Mouse (Mus musculus) hematopoietic stem cell, adult 5-6 weeks (primary cell): ENCODE data around the gene Tmem41b. TPM values are rescaled to one million over a fixed set of nuclear protein-coding genes. Genes with fewer than 3 reads are reported as not detected.
"Not testable (repeated sequence)": the region's sequence is repeated elsewhere in the genome, so short reads cannot be mapped to it uniquely, and the experiment has no call there.

Experiments used
- ATAC-seq, 2 experiments: fragments of 125-278 bp in 1 of 2; replicated peaks in 1 of 2; 2 replicates each; pipeline ENCODE4 v1.8.0; 2016 to 2017; ENCODE audit warnings: inconsistent platforms in 2 of 2, mild to moderate bottlenecking in 2 of 2, moderate number of reproducible peaks in 2 of 2, low read depth in 1 of 2, moderate TSS enrichment in 1 of 2; ENCODE audit not compliant: low FRiP score in 2 of 2, poor library complexity in 2 of 2, severe bottlenecking in 2 of 2, insufficient read depth in 1 of 2, low TSS enrichment in 1 of 2
- total RNA-seq: library from RNA; stranded (forward); fragments of 172-1452, 232-1000 nt; gene quantifications from 2 replicates; pipeline ENCODE4 v1.2.3, GENCODE M21; 2017

Tmem41b gene
- total RNA-seq, 1 experiment from 2014 or later: 39.4 TPM

DNA sequence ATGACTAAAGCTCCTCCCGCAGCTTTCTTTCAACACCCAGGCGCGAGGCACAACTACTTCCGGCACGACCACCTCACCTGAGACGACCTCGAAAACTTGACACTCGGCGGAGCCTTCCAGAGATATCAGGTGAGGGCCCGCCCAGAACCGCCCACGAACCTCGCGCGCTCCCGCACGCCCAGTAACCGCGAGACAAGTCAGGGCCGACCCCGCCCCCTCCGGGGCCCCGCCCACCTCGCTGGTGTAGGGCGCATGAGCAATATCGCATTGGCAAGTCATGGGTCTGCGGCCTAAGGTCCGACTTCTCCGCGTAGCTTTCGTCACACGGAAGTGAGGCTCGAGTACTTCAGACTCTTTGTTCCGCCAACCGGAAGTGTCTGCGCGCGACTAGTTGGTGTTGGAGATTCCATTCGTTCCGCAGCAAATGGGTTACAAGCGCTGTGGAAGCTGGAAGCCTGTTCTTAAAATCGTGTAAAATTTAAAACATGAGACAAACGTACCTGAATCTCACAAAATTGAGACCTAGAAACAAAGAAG, 528 bp downstream of the Tmem41b start:
- ATAC-seq: peak; percentile 99

DNA sequence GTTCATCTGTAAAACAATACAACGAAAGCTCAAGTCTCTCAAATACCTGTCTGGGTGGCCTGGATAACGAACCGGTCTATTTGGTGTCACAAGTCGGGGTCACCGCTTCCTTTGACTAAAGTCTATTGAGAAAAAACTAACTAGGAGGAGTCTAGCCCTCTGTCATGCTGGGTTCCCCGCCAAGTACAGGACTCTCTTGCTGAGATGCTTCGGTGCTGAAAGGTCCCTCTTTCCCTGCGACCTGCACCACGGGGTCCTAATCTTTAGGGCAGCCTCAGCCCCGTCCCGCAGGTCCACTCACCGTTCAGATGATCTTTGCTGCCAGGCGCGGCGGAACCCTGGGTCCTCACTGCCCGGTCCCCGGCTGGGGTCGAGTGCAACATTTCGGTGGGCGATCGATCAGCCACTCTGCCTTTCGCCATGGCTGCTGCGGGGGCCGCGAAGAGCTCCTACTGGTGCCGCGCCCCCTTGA, 1.0 kb downstream of the Tmem41b start:
- peak in 1 of 2 experiments; percentile 12; a peak in 2 of 4 replicates for ATAC-seq

DNA sequence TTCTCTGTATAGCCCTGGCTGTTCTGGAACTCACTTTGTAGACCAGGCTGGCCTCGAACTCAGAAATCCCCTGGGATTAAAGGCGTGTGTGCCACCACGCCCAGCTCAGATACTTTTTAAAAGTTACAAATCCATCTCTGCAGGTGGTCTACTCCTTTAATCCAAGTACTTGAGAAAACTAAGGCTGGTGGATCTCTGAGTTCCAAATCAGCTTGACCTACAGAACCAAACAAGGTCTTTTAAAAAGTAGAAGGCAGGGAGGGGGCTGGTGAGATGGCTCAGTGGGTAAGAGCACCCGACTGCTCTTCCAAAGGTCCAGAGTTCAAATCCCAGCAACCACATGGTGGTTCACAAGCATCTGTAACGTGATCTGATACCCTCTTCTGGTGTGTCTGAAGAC, 2.1 kb downstream of the Tmem41b start:
- ATAC-seq: not testable (repeated sequence)

DNA sequence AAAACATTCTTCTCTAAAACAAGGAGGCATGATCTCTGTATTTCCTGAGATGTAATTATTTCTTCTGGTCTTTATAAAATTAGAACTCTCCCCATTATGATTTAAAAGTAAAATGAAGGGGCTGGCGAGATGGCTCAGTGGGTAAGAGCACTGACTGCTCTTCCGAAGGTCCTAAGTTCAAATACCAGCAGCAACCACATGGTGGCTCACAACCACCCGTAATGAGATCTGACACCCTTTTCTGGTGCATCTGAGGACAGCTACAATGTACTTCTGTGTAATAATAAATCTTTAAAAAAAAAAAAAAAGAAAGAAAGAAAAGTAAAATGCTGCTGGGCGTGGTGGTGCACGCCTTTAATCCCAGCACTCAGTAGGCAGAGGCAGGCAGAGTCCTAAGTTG, 9.6 kb downstream of the Tmem41b start:
- ATAC-seq: not testable (repeated sequence)

DNA sequence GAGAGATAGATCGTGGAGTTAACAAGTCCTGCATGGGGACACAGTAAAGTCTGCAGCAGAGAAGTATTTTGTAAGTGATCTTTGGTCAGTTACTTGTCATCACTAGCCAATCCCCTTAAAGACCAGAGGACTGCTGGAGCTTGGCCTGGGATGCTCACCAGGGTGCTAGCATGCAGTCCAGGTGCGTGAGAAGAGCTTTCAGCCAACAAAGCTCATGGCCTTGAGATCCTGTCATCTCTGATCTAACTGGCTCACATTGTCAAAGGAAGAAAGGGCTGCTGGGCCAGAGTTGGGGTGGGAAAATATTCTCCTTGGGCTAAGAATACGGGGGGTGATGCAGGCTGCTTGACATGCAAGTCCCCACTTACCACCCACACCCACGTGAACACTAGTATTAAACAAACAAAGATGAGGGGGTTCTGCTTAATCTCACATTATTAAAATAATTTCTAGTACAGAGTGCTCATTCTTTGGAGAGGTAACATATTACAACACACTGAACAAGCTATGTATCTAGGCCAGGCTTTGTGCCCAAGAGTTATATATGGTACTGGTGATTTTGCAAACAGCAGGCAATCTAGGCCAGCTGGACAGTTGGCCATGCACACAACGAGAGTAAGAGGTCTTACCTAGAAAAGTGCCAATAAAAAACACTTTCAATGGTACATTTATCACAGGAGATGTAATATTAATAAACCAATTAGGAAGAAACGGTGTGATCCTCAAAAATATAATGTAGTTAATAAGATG, 10.6 kb downstream of the Tmem41b start:
- no peak for ATAC-seq

DNA sequence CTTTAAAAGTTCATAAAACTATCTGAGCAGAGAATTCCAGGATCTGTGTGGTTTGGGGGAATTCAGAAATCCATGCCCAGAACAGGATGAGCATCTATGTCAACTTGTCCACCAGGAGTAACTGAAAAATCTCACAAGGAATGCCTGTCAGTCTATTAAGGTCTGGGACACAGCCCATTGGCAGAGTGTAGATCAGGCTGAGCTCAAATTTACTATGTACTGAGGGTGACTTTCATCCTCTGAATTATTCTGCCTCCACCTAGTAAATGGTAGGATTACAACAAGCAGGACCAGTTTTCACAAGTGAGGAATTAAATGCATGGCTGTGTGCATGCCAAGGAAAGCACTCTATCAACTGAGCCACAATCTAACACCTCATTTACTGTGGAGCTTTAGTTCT, 17.2 kb downstream of the Tmem41b start:
- no peak for ATAC-seq

DNA sequence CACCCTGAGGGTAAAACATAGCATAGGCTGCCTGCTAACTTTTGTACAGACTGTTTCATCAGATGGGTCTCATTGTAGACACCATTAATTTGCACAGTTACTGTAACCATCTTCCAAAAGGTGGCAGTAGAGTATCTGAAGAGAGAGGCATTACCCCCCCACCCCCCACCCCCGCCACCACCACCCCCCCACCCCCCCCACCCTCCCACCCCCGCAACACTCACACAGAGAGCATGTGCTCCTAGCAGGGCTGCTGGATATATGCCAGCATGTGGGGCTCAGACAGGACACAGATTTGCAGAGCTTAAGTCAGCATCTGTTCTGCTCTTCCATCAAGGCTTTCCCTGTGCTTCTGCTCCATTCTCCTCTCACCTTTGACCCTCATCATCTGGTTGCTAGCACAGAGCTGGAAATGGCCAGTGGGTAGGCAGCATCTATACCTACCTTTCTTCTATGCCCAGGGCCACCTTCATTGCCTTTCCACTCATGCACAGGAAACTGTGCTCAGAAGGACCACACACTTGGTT, 17.7 kb downstream of the Tmem41b start:
- no peak for ATAC-seq

DNA sequence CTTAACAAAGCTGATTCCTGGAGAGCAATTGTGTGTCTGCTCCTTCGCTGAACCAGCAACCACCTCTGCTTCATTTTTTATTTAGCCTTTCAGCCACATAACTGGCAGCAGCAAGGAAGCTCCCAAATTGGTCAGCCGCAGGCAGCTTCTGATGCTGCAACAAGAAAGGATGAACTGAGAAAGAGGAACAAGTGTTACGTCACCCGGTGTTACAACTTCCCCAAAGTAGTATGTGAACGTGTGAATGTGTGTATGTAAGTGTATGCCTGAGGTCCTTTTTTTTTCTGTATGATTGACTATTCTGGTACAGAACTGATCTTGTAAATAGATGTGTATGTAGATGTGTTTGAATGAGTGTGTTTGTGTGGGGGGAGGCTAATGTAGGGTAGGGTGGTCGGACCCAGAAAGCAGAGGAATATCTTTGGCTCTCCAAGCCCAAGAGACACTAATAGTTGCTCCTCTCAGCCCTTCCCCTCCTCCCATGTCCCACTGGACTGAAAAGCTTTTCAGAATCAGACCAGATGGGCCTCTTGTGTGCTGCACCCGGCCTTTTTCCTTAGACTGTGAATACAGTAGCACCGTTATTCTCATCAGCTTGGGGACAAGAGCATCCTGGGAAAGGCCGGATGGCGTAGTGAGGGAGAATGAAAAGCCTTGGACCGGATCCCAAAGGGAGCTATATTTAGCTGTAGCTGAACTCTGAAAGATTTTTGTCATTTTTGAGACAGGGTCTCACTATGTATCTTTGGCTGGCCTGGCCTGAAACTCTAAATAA, 18.7 kb downstream of the Tmem41b start:
- peak; percentile 87 to 99 for ATAC-seq

DNA sequence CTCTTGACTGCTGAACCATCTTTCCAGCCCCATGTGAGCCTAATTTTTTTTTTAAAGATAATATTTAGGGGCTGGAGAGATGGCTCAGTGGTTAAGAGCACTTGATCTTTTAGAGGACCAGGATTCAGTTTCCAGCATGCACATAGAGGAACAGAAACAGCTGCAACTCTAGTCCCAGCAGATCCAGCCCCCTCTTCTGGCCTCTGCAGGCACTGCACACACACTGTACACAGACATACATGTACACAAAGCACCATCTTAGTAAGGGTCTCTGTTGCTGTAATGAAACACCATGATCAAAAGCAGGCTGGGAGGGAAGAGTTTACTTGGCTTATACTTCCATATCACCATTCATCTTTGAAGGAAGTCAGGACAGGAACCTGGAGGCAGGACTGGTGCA, 21.1 kb downstream of the Tmem41b start:
- no peak for ATAC-seq

DNA sequence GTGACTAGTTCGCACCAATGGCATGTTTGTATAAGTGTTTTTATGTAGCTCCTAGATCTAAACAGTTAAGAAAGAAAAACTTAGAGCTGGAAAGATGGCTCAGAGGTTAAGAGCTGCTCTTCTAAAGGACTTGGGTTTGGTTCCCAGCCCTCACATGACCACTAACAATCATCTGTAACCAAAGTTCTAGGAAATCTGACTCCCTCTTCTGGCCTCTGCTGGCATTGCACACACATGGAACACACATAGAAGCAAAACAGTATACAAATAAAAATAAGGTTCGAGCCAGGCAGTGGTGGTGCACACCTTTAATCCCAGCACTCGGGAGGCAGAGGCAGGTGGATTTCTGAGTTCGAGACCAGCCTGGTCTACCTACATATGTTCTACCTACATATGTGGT, 23.0 kb downstream of the Tmem41b start:
- ATAC-seq: no peak

DNA sequence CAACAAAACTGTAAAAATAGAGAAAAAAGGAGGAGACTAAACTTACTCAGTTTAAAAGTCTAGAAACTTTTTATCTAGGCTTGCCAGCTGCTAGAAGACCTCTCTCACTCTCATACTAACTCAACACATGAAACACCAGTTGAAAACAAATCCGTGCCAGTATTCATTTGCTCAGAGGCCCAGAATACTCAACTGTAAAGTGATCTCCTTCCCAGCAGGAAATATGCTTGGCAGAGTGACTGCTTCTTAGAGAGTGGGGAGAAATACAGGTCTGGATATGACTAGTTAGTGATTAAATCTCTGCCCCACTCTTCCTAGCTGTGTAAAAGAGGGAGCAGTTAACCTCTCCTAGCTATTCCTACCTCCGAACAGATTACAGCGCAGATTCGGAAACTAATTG, 24.1 kb downstream of the Tmem41b start:
- no peak for ATAC-seq

DNA sequence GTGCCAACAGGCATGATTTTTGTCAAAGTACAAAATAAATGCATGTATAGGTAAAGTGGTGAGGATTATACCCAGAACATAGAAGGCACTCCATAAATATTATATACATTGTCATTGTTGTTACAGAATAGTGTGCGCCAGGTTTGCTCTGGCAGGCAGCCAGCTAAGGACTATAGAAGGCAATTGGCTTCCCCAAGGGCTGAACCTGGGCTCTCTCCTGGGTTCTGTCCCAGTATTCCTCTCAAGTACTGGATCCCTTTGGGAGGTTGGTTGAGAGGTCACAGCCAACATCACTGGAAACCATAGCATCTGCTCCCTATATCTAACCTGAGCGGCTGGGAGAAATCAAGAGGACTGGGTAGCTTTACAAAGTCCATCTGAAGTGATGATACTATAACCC, 25.2 kb downstream of the Tmem41b start:
- no peak for ATAC-seq

DNA sequence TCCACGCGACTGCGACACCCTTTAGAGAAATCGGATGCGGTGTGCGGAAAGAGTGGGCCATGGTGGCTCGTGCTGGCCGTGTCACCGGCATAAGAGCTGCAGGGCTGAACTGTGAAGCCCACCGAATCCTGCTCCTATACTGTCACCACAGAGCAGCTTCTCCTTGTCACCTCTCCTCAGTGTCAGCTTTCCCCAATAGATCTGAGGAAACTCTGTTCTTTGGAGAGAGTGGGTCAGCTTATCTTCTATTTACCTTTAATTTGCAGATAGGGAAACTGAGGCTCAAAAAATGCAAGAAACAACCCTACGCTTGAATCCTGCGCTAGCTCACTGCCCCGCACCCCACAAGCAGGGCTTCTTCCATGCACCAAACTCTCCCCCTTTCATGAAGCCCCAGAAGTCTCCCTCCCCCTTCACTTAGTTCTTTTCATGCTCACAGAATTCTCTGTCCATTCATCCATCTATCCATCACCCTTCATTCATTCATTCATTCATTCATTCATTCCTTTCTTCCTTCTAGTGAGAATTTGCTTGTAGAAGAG, 26.0 kb downstream of the Tmem41b start:
- no peak; a peak in 1 of 4 replicates for ATAC-seq

DNA sequence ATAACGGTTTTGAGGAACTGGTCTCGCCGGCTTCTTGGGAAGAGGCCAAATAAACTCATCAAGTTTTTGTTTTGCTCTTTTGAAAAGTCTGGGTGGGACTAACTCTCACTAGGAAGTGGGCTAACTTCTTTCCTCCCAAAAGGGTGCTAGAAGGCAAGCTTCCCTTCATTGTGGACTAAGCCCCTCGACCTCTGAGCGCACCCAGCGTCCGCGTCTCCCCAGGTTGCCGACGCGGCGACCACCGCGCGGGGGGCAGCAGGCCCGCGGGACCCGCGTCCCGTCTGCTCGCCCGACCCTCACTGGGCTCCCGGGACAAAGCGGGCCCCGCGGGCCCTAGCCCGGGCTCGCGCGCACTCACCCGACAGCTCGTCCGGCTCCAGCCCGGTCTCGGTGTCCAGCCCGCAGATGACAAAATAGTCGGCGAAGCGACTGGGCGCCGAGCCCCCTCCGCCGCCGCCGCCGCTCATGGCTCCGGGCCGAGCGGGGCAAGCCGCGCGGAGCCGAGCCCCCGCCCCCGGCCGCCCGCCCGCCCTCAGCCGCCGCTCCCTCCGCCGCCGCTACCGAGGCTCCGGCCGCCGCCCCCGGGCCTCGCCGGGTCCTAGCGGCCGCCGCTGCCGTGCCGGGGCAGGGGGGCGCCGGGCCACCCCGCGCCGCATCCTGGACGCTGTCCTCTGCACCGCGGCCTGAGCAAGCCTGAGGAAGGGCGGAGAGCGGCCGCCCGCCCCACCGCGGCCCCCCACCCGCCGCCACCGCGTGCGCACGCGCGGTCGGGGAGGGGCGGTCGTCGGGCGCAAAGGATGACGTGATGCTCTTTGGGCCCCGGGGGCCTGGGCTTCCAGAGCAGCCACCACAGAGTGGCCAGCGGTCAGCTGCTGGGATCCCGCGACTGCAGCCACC, 26.8 kb downstream of the Tmem41b start, which contains the start of gene Dennd5a:
Gene Dennd5a (minus strand): TSS at position 755 of the 897 bp plus-strand sequence.
- peak; percentile 60 to 65 for ATAC-seq

DNA sequence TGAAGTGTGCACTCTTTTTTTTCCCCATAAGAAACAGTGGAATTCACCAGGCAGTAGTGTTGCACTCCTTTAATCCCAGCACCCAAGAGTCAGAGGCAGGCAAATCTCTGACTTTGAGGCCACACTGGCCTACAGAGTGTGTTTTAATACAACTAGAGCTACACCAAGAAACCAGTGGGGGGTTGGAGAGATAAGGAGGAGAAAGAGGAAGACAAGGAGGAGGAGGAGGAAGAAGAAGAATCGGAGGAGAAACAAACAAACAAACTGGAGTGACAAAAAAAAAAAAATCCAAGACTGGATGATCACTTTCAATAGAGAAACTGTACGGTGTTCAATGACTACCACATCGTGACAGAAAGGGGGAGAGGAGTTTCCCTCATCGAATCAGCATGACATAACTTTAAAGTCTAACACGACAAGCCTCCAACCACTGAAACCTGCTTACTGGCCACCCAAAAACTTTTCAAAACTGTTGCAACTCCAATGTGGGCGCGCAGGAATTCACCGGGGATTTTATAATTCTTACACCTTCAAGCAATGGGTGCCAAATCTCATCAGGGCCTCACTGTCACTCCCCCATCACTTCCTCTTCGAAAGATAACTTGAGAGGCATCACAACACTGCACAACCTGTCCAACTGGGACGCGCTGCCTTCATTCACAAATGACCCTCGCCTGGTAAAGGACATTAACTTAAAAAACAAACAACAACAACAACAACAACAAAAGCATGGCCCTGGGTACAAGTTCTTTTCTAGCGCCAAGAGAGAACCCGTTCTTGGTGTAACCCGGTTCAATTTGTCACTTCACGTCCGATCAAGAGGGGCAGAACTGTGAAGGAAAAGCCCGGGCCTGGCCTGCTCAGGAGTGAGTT, 27.6 kb downstream of the Tmem41b start:
- peak; percentile 9 to 22; a peak in 2 of 4 replicates for ATAC-seq
